Mouse (Mus musculus): ENCODE data around the gene Ankrd22.
A peak's percentile ranks its signal among the peaks of the same experiment; 100 is the strongest.
"Not testable (repeated sequence)": the region's sequence is repeated elsewhere in the genome, so short reads cannot be mapped to it uniquely, and the experiment has no call there.

Gene Ankrd22

DNA sequence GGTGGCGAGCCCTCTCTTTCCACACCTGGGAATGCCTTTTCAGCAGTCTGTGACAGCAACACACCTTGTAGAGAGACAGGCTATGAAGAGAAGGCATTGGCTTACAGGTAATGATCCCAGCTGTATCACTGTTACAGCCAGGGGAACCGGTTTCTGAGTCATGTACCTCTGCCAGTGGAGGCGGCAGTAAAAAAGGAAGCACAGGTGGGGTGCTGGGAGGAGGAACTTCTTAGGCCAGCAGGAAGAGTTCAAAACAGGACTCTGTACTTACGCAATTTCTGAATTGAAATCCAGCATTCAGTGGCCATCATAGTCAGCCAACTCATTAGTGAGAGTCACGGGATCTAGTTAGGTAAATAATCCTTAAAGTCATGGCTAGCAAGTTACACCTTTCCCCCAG, at the start of gene Ankrd22:
Gene Ankrd22, minus strand, starts transcription at position 163 of the 400 bp plus-strand sequence.
- no peak for DNase-seq (ENCODE audit: low read depth, low spot score)

- no peak for DNase-seq (ENCODE audit: low read depth, low spot score)
Observed at GRCm38 (mm10) chr19:34214136-34214535, 48.3 kb upstream of the Ankrd22 start.

- no peak for DNase-seq (ENCODE audit: low read depth, low spot score)
Observed at GRCm38 (mm10) chr19:34213251-34213645, 47.4 kb upstream of the Ankrd22 start.

- no peak for DNase-seq (ENCODE audit: low read depth, low spot score)
Observed at GRCm38 (mm10) chr19:34212489-34213250, 46.8 kb upstream of the Ankrd22 start.

DNA sequence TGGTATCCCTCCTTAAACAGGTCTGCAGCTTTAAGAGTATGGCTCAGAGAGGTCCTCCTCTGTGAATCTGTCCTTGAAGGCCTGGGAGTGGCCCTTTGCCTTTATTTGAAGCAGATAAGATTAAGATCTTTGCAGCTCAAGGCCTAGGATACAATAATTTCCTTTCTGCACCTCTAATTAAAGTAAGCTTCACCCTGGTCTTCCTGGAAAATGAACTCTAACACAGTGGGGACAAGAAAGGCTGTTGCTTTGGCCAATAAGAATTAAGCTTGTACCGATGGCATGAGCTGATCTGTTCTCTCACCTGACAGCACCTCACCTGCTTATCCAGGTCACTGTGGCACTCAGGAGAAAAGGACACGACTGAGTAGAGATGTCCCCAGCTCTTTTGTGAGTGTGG, 45.0 kb upstream of the Ankrd22 start:
- DNase-seq (ENCODE audit: low read depth, low spot score), result no peak

GRCm38 (mm10) chr19:34209930-34210581, 44.2 kb upstream of the Ankrd22 start:
- DNase-seq (ENCODE audit: low read depth, low spot score), result no peak

GRCm38 (mm10) chr19:34209031-34209430, 43.2 kb upstream of the Ankrd22 start:
- no peak for DNase-seq (ENCODE audit: low read depth, low spot score)

GRCm38 (mm10) chr19:34206760-34207440, 41.0 kb upstream of the Ankrd22 start:
- no peak for DNase-seq (ENCODE audit: low read depth, low spot score)

- not testable (repeated sequence) for DNase-seq (ENCODE audit: low read depth, low spot score)
Observed at GRCm38 (mm10) chr19:34206128-34206527, 40.3 kb upstream of the Ankrd22 start.

DNA sequence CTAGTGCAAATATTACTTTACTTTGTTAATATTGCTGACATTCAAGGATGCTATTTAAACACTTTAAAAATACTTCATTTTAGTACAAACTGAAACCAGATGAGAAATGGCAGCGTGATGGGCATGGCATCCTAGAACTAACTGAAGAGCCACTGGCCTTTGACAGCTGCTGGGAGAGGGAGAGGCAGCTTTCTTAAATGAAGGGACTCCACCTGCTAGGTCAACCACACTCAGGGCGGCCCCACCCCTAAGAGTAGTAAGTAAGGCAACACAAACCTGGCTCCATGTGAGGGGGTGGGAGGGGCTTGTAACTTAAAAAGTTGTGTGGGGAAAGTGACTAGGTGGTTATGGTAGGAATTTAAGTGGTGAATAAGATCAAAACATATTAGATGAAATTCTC, 36.8 kb upstream of the Ankrd22 start:
- no peak for DNase-seq (ENCODE audit: low read depth, low spot score)

- DNase-seq (ENCODE audit: low read depth, low spot score), result peak; percentile 51
Observed at GRCm38 (mm10) chr19:34199488-34199887, 33.6 kb upstream of the Ankrd22 start.

DNA sequence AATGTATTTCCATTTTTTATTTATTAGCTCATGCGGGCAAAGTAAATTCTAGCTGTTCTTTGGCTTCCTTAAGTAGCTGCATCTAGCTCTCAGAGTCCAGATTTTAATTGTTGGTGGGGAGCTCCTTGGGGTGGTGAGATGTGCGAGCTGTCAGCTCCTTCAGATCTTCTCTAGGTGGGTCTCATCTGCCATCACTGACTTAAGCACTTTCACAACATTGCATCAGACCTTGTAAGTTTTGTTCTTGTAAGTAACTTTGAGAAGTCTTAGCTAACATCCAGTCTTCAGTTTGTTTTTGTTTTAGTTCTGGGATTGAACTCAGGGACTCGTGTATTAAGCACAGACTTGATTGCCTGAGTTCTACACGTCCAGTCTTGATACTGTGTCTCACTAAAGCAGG, 33.0 kb upstream of the Ankrd22 start:
- DNase-seq (ENCODE audit: low read depth, low spot score), result peak; percentile 17

GRCm38 (mm10) chr19:34198066-34198465, 32.2 kb upstream of the Ankrd22 start:
- no peak for DNase-seq (ENCODE audit: low read depth, low spot score)

GRCm38 (mm10) chr19:34195031-34195430, 29.2 kb upstream of the Ankrd22 start:
- DNase-seq (ENCODE audit: low read depth, low spot score), result no peak

- peak; percentile 61 for DNase-seq (ENCODE audit: low read depth, low spot score)
Observed at GRCm38 (mm10) chr19:34194132-34194745, 28.4 kb upstream of the Ankrd22 start.

DNA sequence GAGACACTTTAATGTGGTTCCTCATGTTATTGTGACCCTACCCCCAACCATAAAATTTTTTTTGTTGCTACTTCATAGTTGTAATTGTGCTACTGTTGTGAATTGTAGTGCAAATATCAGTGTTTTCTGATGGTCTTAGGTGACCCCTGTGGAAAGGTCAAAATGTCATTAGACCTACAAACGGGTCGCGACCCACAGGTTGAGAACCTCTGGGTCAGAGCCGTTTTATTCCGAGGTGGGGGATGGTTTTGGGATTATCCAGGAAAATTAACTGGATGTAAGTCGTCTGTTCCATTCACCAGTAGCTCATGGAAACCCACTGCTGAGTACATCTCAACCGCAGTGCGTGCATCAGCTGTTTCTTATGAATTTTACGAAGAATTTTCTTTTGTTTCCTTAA, 27.8 kb upstream of the Ankrd22 start:
- no peak for DNase-seq (ENCODE audit: low read depth, low spot score)

DNA sequence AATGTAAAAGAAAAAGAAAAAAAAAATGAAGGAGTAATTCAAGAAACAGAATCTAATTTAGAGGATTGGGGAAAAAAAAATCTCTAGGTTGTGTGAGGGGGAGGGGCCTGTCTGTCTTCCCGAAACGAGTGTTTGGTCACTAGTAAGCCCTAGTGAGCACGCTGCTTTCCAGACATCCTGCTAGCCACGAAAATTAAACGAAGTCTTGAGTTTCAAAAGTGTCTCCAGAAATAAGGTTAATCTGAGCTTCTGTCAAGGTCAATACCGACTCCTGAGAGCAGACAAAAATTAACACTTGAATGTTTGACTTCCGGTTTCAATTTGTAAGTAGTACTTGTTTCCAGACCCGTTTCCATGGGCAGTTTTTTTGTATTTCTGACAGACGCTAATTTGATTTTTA, 27.3 kb upstream of the Ankrd22 start:
- peak; percentile 85 for DNase-seq (ENCODE audit: low read depth, low spot score)

DNA sequence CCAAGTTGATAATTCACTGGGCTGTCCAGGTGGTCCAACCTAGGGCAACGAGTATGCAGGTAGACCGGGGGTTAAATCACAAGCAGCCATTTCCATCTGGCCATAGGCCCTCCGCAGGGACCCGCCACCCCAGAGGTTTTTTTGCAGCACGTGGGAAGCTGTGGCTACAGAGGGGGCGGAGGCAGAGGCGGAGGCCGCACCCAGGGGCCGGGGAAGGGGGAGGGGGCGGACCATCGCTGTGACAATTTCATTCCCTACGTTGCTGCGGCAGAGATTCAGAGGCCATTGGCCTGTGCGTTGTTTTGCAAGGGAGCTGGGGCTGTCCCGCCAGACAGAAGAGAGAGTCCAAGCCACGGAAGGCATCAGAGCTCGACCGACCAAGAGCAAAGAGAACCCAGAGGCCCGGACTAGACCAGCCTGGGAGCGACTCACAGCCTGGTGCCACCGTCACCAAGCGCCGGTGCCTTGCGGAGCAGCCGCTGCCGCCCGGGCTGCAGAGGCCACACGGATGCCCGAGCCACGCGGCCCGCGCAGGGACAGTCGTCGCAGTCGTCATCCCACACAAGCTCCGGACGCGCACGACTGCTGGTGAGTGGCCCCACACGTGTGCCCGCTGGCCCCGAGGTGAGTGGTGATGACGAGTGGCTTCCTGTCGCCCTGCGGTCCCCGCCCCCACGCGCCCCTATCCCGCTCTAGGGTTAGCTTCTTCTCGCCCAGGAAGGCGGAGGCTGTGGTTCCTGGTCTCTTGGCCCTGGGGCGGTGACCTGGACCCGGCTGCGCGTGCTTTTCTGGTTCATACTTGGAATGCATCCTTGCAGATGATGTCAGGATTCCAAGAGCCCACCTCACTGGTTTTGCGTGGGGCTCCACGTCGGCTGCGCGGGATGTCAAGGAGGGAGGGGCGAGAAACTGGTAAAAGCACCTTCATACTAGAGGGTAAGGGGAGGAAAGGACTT, 26.4 kb upstream of the Ankrd22 start, which contains the start of gene Stambpl1:
Gene Stambpl1, plus strand, starts transcription at position 222 of the 956 bp plus-strand sequence.
- peak; percentile 89 for DNase-seq (ENCODE audit: low read depth, low spot score)

DNA sequence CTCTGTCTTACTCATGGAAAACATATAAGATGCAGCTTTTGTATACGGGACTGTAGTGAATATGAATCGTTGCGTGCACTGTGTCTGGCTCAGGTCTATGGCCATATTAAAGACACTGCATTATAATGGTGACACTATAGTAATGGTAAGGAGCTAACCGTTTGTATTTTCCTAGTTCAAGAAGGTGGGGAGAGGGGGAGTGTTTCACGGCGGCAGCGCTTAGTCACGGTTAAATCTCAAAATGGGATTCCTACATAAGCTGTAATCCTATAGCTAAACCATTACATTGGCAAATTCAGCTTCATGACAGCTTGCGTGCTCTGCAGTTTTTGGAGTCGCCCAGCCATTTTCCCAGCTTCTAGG, 25.8 kb upstream of the Ankrd22 start:
- no peak for DNase-seq (ENCODE audit: low read depth, low spot score)

DNA sequence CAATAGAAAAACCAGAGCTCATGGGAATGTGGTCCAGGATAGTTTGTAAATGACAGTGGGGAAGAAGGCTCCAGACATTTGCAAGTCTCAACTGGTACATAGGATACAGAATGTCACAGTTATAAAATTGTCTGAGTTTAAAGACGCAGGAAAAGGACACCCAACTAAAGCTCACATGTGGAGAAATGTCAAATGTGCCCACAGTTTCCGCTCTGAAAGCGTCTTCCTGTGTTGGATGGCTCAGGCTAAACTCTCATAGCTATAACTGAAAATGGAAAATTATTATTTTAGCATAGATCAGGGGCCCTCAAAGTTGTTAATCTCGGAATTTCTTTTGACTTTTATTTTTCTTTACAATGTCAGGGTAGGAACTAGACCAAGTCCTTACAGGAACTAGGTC, 21.0 kb upstream of the Ankrd22 start:
- DNase-seq (ENCODE audit: low read depth, low spot score), result no peak

DNA sequence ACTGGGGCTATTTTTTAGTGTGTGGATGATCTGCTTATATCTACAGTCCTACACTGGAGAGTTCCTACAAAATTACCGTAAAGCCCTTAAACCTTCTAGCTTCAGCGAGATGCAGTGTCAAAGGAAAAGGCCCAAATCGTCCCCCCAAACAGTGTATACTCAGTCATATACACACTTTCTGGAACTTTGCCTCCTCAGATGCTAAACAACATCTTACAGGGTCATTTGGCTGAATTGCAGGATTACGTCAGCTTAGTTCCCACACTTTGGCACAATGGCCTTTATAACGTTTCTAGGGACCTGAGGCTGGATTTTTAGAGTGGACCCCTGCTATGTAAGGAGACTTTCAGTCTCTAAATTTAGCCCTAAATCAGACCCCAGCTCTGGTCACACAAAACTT, 16.6 kb upstream of the Ankrd22 start:
- no peak for DNase-seq (ENCODE audit: low read depth, low spot score)
